ENCODE assay signal across 24 mouse cellular contexts in genomic region chr7:75899954-75900353, GRCm38 (mm10).
"Had no signal": no experiment of that assay in that cellular context is flagged by ENCODE, and none has a peak within 500 bp of the region (broad histone marks: within the 10 kb centered on the region; RNA-seq: fewer than 3 reads in every experiment).

No protein-coding gene starts in this region.

- H3K4me3 ChIP-seq: heart, adult 2 months; heart, embryonic 10.5 days; heart, embryonic 12.5 days; hindbrain, embryonic 10.5 days; hindbrain, embryonic 13.5 days; hindbrain, embryonic 15.5 days; kidney, embryonic 15.5 days; limb, embryonic 13.5 days; limb, embryonic 15.5 days; liver, embryonic 12.5 days had no signal

- ATAC-seq: hindbrain, postnatal 0 days; liver, embryonic 12.5 days had no signal

- H3K4me1 ChIP-seq: hindbrain, embryonic 15.5 days; kidney, embryonic 15.5 days; limb, embryonic 15.5 days had no signal

- H3K9me3 ChIP-seq: heart, embryonic 10.5 days; heart, embryonic 12.5 days; hindbrain, embryonic 10.5 days; hindbrain, embryonic 13.5 days; hindbrain, embryonic 15.5 days; kidney, embryonic 15.5 days; limb, embryonic 13.5 days; limb, embryonic 15.5 days; liver, embryonic 12.5 days had no signal

- H3K4me2 ChIP-seq: heart, embryonic 12.5 days; hindbrain, embryonic 13.5 days; hindbrain, embryonic 15.5 days; kidney, embryonic 15.5 days; limb, embryonic 13.5 days; limb, embryonic 15.5 days; liver, embryonic 12.5 days had no signal

- H3K36me3 ChIP-seq: heart, embryonic 10.5 days; heart, embryonic 12.5 days; hindbrain, embryonic 10.5 days; hindbrain, embryonic 13.5 days; hindbrain, embryonic 15.5 days; kidney, embryonic 15.5 days; limb, embryonic 13.5 days; limb, embryonic 15.5 days; liver, embryonic 12.5 days had no signal

- H3K27me3 ChIP-seq: heart, embryonic 12.5 days; hindbrain, embryonic 13.5 days; hindbrain, embryonic 15.5 days; kidney, embryonic 15.5 days; limb, embryonic 13.5 days; limb, embryonic 15.5 days; liver, embryonic 12.5 days had no signal

- DNase-seq: gastrocnemius, postnatal 14 days; heart, adult 11 months; heart, adult 2 months; heart, postnatal 10 days; heart, postnatal 4 days; kidney, adult 11 months; kidney, adult 2 months; kidney, adult 9 months; kidney, postnatal 14 days; kidney, postnatal 36 days; layer of hippocampus, postnatal 36 days; left cerebral cortex, postnatal 4 days had no signal

- H3K27ac ChIP-seq: heart, adult 2 months; heart, embryonic 10.5 days; hindbrain, embryonic 13.5 days; hindbrain, embryonic 15.5 days; hindbrain, postnatal 0 days; kidney, embryonic 15.5 days; kidney, postnatal 0 days; limb, embryonic 13.5 days; limb, embryonic 15.5 days; liver, embryonic 12.5 days; liver, embryonic 14.5 days had no signal

- H3K9ac ChIP-seq: heart, embryonic 12.5 days; hindbrain, embryonic 13.5 days; hindbrain, embryonic 15.5 days; kidney, embryonic 15.5 days; limb, embryonic 13.5 days; limb, embryonic 15.5 days; liver, embryonic 12.5 days; liver, embryonic 14.5 days had no signal
